Mouse (Mus musculus) frontal cortex, postnatal 36 days (tissue): ENCODE data around the gene Sorbs1.

Experiments used
- DNase-seq, 2 experiments: peaks; one replicate each; pipeline ENCODE4 v3.0.0; 2022; ENCODE audit warnings: low spot score in 2 of 2

Sorbs1 gene

DNA sequence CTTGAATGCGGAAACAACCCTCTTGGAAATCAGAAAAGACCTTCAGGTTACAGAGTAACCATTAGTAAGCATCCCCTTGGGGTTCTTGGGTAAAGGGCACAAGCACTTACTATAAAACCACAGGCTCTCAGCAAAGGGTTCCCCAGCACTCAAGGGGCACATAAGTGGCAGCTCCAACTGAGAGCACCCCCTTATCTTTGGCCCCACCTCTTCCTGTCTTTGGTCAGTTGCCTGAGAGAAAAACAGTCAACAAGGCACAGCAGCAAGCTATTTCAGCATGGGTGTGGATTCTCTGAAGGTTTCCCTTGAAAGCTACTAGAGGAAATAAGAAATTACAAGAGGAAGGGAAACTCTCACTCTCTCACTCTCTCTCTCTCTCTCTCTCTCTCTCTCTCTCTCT is 246.2 kb downstream of the Sorbs1 start:
- DNase-seq = no peak

DNA sequence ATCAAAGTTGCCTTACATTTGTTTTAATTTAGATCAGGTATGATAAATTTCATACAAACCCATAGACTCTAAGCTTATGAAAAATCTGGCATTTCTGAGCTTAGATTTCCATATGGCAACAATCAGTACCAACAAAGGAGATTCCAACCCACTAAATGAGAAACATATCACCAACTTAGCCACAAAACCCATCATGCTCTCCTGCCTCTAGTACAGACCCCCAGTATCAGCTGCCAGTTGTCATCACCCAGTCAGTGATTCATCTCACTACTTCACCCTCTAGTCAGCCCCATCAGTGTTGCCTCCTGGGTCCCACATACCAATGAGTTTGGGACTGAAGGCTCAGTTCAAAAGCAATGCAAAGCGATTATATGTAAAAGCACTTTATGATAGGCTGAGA is 254.1 kb downstream of the Sorbs1 start:
- DNase-seq = no peak

- no peak for DNase-seq
Observed at GRCm38 (mm10) chr19:40257396-40257795, 256.2 kb downstream of the Sorbs1 start.

DNA sequence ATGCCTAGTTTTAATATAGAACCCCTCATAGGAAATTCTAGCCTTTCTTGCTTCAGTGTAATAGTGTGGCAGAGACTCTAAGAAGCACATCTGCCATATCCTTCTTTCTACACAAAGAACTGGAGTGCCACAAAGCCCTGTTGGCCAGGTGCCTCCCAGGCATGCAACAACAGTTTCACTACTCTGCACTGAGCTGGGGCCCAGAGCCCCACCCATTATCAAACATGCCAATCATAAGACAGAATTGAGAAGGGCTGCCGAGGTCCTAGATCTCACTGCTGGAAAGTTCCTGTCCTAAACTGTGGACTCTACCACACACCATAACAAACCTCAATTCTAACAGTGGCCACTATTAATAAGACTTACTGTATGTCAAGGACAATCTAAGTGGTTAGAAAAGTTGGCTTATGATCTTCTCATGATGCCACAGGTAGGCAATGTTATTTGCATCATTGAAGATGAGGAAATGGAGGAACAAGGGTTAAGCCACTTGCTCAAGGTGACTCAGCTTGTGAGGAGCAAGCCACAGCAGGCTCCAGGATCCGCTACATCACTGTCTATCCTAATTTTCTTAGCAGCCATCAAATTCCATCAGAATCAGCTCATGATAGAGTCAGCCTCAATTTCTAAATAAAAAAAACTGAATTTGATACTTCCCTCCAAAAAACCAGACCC is 257.1 kb downstream of the Sorbs1 start:
- no peak for DNase-seq

DNA sequence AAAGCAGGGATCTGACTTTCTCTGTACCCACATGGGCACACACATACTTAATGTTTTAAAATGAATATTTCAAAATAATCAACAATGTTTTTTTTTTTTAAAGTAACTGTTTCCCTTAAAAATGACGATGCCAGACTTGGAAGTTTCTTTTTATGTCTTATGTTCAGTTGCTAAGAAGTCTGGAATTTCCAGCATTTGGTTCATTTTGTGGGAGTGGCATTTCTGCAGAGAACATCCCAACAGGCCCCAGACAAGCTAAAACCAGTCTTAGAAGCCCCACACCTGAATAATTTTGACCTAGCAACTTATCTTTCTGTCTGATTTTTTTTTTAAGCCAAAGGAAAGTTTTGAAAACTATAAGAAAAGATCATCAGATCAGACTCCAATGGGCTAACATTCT is 258.0 kb downstream of the Sorbs1 start:
- DNase-seq = no peak

GRCm38 (mm10) chr19:40254741-40255140 is 258.8 kb downstream of the Sorbs1 start:
- DNase-seq = no peak

DNA sequence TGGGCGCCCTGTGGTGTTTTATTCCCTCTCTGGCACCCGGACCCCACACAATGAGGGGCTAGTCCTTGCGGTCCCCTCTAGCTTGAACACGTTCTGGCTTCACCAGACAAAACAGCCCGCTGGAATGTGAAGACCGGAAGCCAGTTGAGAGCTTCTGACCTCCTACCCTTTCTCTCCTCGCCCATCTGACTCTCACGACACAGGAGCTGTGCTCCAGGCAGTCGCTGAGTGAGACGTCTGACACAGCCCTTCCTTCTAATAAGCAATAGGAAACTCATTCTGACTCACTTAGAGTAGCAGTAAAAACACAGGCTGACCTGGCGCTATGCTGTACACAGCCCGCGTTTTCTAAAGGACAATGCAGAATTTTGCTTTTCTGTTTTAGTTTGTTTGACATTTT is 259.8 kb downstream of the Sorbs1 start:
- no peak for DNase-seq

- DNase-seq = no peak
Observed at GRCm38 (mm10) chr19:40251115-40251514, 262.5 kb downstream of the Sorbs1 start.

GRCm38 (mm10) chr19:40249352-40249751 is 264.2 kb downstream of the Sorbs1 start:
- no peak for DNase-seq

- DNase-seq = no peak
Observed at GRCm38 (mm10) chr19:40248476-40248875, 265.1 kb downstream of the Sorbs1 start.

GRCm38 (mm10) chr19:40247268-40247666 is 266.3 kb downstream of the Sorbs1 start:
- DNase-seq = no peak

GRCm38 (mm10) chr19:40246646-40247267 is 266.8 kb downstream of the Sorbs1 start:
- no peak for DNase-seq
